Mouse (Mus musculus): Measurements from ENCODE around the gene Atp1a1. TPM values are rescaled to one million over a fixed set of nuclear protein-coding genes. Genes with fewer than 3 reads are reported as not detected.

Gene Atp1a1
- polyA plus RNA-seq, 1 experiment: 777 TPM

GRCm38 (mm10) chr3:101615856-101616255 is 11.4 kb upstream of the Atp1a1 start:
- no peak for DNase-seq (ENCODE audit: low read depth, low spot score)
- 81% methylated on average over 6 of the region's 6 CpGs for WGBS

- WGBS: 69% methylated on average over 10 of the region's 10 CpGs
- DNase-seq (ENCODE audit: low read depth, low spot score): no peak
Measured at GRCm38 (mm10) chr3:101611813-101612491, 7.5 kb upstream of the Atp1a1 start.

GRCm38 (mm10) chr3:101611012-101611812 is 6.7 kb upstream of the Atp1a1 start:
- 83% methylated on average over 8 of the region's 8 CpGs for WGBS
- DNase-seq (ENCODE audit: low read depth, low spot score): no peak

GRCm38 (mm10) chr3:101609302-101609701 is 4.8 kb upstream of the Atp1a1 start:
- DNase-seq (ENCODE audit: low read depth, low spot score): no peak
- 94% methylated on average over 5 of the region's 5 CpGs for WGBS

- DNase-seq (ENCODE audit: low read depth, low spot score): no peak
- WGBS: 57% methylated on average over 7 of the region's 7 CpGs
Measured at GRCm38 (mm10) chr3:101606861-101607455, 2.5 kb upstream of the Atp1a1 start.

- WGBS: 53% methylated on average over 2 of the region's 2 CpGs
- no peak for DNase-seq (ENCODE audit: low read depth, low spot score)
Measured at GRCm38 (mm10) chr3:101605721-101606120, 1.2 kb upstream of the Atp1a1 start.

- no peak for DNase-seq (ENCODE audit: low read depth, low spot score)
- 44% methylated on average over 5 of the region's 5 CpGs for WGBS
Measured at GRCm38 (mm10) chr3:101605291-101605690, 807 bp upstream of the Atp1a1 start.

GRCm38 (mm10) chr3:101603661-101604549 is 579 bp downstream of the Atp1a1 start:
- WGBS: 2% methylated on average over 62 of the region's 68 CpGs
- no peak for DNase-seq (ENCODE audit: low read depth, low spot score)

- DNase-seq (ENCODE audit: low read depth, low spot score): no peak
- 20% methylated on average over 7 of the region's 7 CpGs for WGBS
Measured at GRCm38 (mm10) chr3:101603194-101603593, 1.3 kb downstream of the Atp1a1 start.

- 28% methylated on average over 4 of the region's 4 CpGs for WGBS
- no peak for DNase-seq (ENCODE audit: low read depth, low spot score)
Measured at GRCm38 (mm10) chr3:101602511-101603055, 1.9 kb downstream of the Atp1a1 start.

GRCm38 (mm10) chr3:101601687-101602086 is 2.8 kb downstream of the Atp1a1 start:
- DNase-seq (ENCODE audit: low read depth, low spot score): no peak
- 22% methylated on average over 4 of the region's 4 CpGs for WGBS

- no peak for DNase-seq (ENCODE audit: low read depth, low spot score)
- WGBS: 29% methylated on average over 8 of the region's 8 CpGs
Measured at GRCm38 (mm10) chr3:101601003-101601525, 3.4 kb downstream of the Atp1a1 start.

GRCm38 (mm10) chr3:101599920-101600741 is 4.4 kb downstream of the Atp1a1 start:
- WGBS: 7% methylated on average over 4 of the region's 4 CpGs
- no peak for DNase-seq (ENCODE audit: low read depth, low spot score)

GRCm38 (mm10) chr3:101599191-101599919 is 5.1 kb downstream of the Atp1a1 start:
- WGBS: 58% methylated on average over 8 of the region's 8 CpGs
- DNase-seq (ENCODE audit: low read depth, low spot score): no peak

- WGBS: 36% methylated on average over 4 of the region's 4 CpGs
Measured at GRCm38 (mm10) chr3:101598231-101598905, 6.1 kb downstream of the Atp1a1 start.

GRCm38 (mm10) chr3:101597317-101598096 is 7.0 kb downstream of the Atp1a1 start:
- WGBS: 31% methylated on average over 10 of the region's 10 CpGs
- DNase-seq (ENCODE audit: low read depth, low spot score): no peak

More at GRCm38 (mm10) chr3:101598231-101598905, 6.1 kb downstream of the Atp1a1 start:
- no peak for DNase-seq (ENCODE audit: low read depth, low spot score)
